Mouse (Mus musculus) heart, embryonic 14.5 days (tissue): ENCODE results near the gene Tbc1d10a. TPM values are rescaled to one million over a fixed set of nuclear protein-coding genes. Genes with fewer than 3 reads are reported as not detected.
A peak's percentile ranks its signal among the peaks of the same experiment; 100 is the strongest.

ENCODE experiments used
- ATAC-seq: fragments of 200-750 bp; cut with Nextera tagmentation; 2 replicates; pipeline ENCODE4 v1.8.0; 2017; ENCODE audit warnings: low read depth, moderate TSS enrichment; ENCODE audit not compliant: insufficient number of reproducible peaks, insufficient read depth, low FRiP score
- H3K27ac ChIP-seq, 2 experiments: fragments of 200-500 bp in 1 of 2; fragments of 300-500 bp in 1 of 2; sonication (generic) in 1 of 2; replicated peaks in 1 of 2; 2 replicates each; pipeline ENCODE4 v1.5.1; 2012 to 2014; ENCODE audit warnings: low read depth in 2 of 2, low read length in 2 of 2, control low read depth in 1 of 2, mild to moderate bottlenecking in 1 of 2, mixed read lengths in 1 of 2; ENCODE audit not compliant: control insufficient read depth in 1 of 2, insufficient read depth in 1 of 2
- H3K27me3 ChIP-seq: fragments of 300-500 bp; sonication (generic); 2 replicates; pipeline ENCODE4 v1.6.1; 2014; ENCODE audit warnings: mild to moderate bottlenecking, low read length, control low read depth; ENCODE audit not compliant: control insufficient read depth, insufficient read depth
- H3K36me3 ChIP-seq: fragments of 300-500 bp; sonication (generic); 2 replicates; pipeline ENCODE4 v1.6.1; 2014; ENCODE audit warnings: mild to moderate bottlenecking, control low read depth, low read length, mixed read lengths; ENCODE audit not compliant: control insufficient read depth, insufficient read depth
- H3K4me1 ChIP-seq, 2 experiments: fragments of 200-500 bp in 1 of 2; fragments of 300-500 bp in 1 of 2; sonication (generic) in 1 of 2; 2 replicates each; pipeline ENCODE4 v1.6.1; 2012 to 2014; ENCODE audit warnings: low read length in 2 of 2, control low read depth in 1 of 2, mixed read lengths in 1 of 2; ENCODE audit not compliant: control insufficient read depth in 2 of 2, insufficient read depth in 2 of 2
- H3K4me2 ChIP-seq: fragments of 300-500 bp; sonication (generic); 2 replicates; pipeline ENCODE4 v1.6.1; 2014; ENCODE audit warnings: mild to moderate bottlenecking, low read length
- H3K4me3 ChIP-seq, 2 experiments: fragments of 200-500 bp in 1 of 2; fragments of 300-500 bp in 1 of 2; sonication (generic) in 1 of 2; 2 replicates each; pipeline ENCODE4 v1.5.1; 2012 to 2014; ENCODE audit warnings: low read length in 2 of 2, mild to moderate bottlenecking in 2 of 2, control low read depth in 1 of 2, low read depth in 1 of 2, moderate library complexity in 1 of 2; ENCODE audit not compliant: control insufficient read depth in 1 of 2, insufficient read depth in 1 of 2
- H3K9ac ChIP-seq: fragments of 300-500 bp; sonication (generic); 2 replicates; pipeline ENCODE4 v1.6.1; 2014; ENCODE audit warnings: mild to moderate bottlenecking, low read length
- H3K9me3 ChIP-seq: fragments of 300-500 bp; sonication (generic); 2 replicates; pipeline ENCODE4 v1.6.1; 2016; ENCODE audit warnings: low read length, control low read depth; ENCODE audit not compliant: control insufficient read depth
- WGBS: fragments of 180-500 bp; shearing (Covaris S2); extraction: QIAGEN DNeasy Blood & Tissue Kit; methylation state at CpG from one replicate; pipeline ENCODE4 v1.1.7; 2014; 5-methylcytosine and 5-hydroxymethylcytosine counted together
- polyA plus RNA-seq: library from polyadenylated mRNA; unstranded; fragments of >200 nt; fragmentation: Nextera tagmentation; extraction: Ambion mirVana; gene quantifications from 2 replicates; pipeline ENCODE4 v1.2.1, GENCODE M21; 2014

Gene Tbc1d10a
- polyA plus RNA-seq, 1 experiment from 2014 or later = 10.0 TPM

GRCm38 (mm10) chr11:4148120-4148519, 38.5 kb upstream of the Tbc1d10a start:
- H3K27me3 ChIP-seq = no peaks in the 10 kb centered on the region
- no peak for ATAC-seq
- peaks cover 27% of the 10 kb centered on the region for H3K36me3 ChIP-seq
- WGBS = 70% methylated on average over 5 of the region's 5 CpGs
- H3K9ac ChIP-seq = no peak overlapping the region
- H3K4me3 ChIP-seq = no peak overlapping the region
- H3K9me3 ChIP-seq = no peaks in the 10 kb centered on the region
- no peak overlapping the region for H3K27ac ChIP-seq
- peaks cover 0 to 2% of the 10 kb centered on the region in 2 experiments; a peak in 1 of 4 replicates for H3K4me1 ChIP-seq
- no peak overlapping the region for H3K4me2 ChIP-seq

- Histone ChIP-seq H3K9ac (no peak overlapping the region), H3K27ac (no peak overlapping the region), H3K36me3 (peaks cover 22% of the 10 kb centered on the region), H3K9me3 (no peaks in the 10 kb centered on the region), H3K4me3 (no peak overlapping the region), H3K4me2 (no peak overlapping the region), H3K27me3 (no peaks in the 10 kb centered on the region), H3K4me1 (peaks cover 0 to 2% of the 10 kb centered on the region in 2 experiments; a peak in 1 of 4 replicates)
- WGBS = 83% methylated on average over 9 of the region's 9 CpGs
- ATAC-seq = no peak
Measured at GRCm38 (mm10) chr11:4148536-4149156, 37.9 kb upstream of the Tbc1d10a start.

GRCm38 (mm10) chr11:4149886-4150285, 36.7 kb upstream of the Tbc1d10a start:
- Histone ChIP-seq H3K4me1 (peaks cover 0 to 2% of the 10 kb centered on the region in 2 experiments; a peak in 1 of 4 replicates), H3K27ac (no peak overlapping the region), H3K27me3 (no peaks in the 10 kb centered on the region), H3K36me3 (peaks cover 14% of the 10 kb centered on the region; the same call in 1 of the 2 replicates), H3K9me3 (no peaks in the 10 kb centered on the region), H3K9ac (no peak overlapping the region), H3K4me2 (no peak overlapping the region), H3K4me3 (no peak overlapping the region)
- no peak for ATAC-seq
- 84% methylated on average over 6 of the region's 6 CpGs for WGBS

- Histone ChIP-seq H3K4me3 (no peak overlapping the region), H3K9me3 (no peaks in the 10 kb centered on the region), H3K27ac (no peak overlapping the region), H3K4me2 (no peak overlapping the region), H3K27me3 (no peaks in the 10 kb centered on the region), H3K9ac (no peak overlapping the region), H3K36me3 (0 out of 2 replicates have a peak, but pooled peaks cover 5% of the 10 kb centered on the region), H3K4me1 (0 out of 4 replicates have a peak, but pooled peaks cover 0 to 5% of the 10 kb centered on the region in 2 experiments)
- ATAC-seq = no peak
- 81% methylated on average over 7 of the region's 7 CpGs for WGBS
Measured at GRCm38 (mm10) chr11:4153694-4154093, 32.9 kb upstream of the Tbc1d10a start.

GRCm38 (mm10) chr11:4155641-4156040, 30.9 kb upstream of the Tbc1d10a start:
- Histone ChIP-seq H3K9ac (no peak overlapping the region), H3K9me3 (no peaks in the 10 kb centered on the region), H3K4me2 (no peak overlapping the region), H3K4me3 (no peak overlapping the region), H3K27ac (no peak overlapping the region), H3K36me3 (0 out of 2 replicates have a peak, but pooled peaks cover 3% of the 10 kb centered on the region), H3K4me1 (peaks cover 0 to 9% of the 10 kb centered on the region in 2 experiments; a peak in 1 of 4 replicates), H3K27me3 (no peaks in the 10 kb centered on the region)
- no peak for ATAC-seq
- WGBS = 52% methylated on average over 5 of the region's 5 CpGs

- no peak for ATAC-seq
- Histone ChIP-seq H3K4me1 (peaks cover 0 to 28% of the 10 kb centered on the region in 2 experiments; a peak in 2 of 4 replicates), H3K9ac (no peak overlapping the region), H3K36me3 (peaks cover 28% of the 10 kb centered on the region), H3K4me2 (no peak overlapping the region), H3K4me3 (no peak overlapping the region), H3K27me3 (no peaks in the 10 kb centered on the region), H3K9me3 (no peaks in the 10 kb centered on the region), H3K27ac (no peak overlapping the region)
- WGBS = 58% methylated on average over 3 of the region's 3 CpGs
Measured at GRCm38 (mm10) chr11:4158676-4159075, 27.9 kb upstream of the Tbc1d10a start.

- H3K9ac ChIP-seq = peak within 1 kb of the TSS; percentile 82
- H3K4me1 ChIP-seq = peaks cover 0 to 36% of the 10 kb centered on the region in 2 experiments; a peak in 2 of 4 replicates
- peak within 1 kb of the TSS; percentile 74 to 91 for H3K4me3 ChIP-seq
- 2% methylated on average over 54 of the region's 54 CpGs for WGBS
- H3K36me3 ChIP-seq = peaks cover 42% of the 10 kb centered on the region
- H3K27ac ChIP-seq = peak within 1 kb of the TSS; percentile 83 to 94
- no peaks in the 10 kb centered on the region for H3K27me3 ChIP-seq
- H3K4me2 ChIP-seq = peak within 1 kb of the TSS; percentile 91
- H3K9me3 ChIP-seq = no peaks in the 10 kb centered on the region
- peak; percentile 95 for ATAC-seq
Measured at GRCm38 (mm10) chr11:4159808-4160708, 26.5 kb upstream of the Tbc1d10a start, which contains the start of the genes Ccdc157 and Sf3a1. Gene Ccdc157 (minus strand): TSS chr11:4160293. Gene Sf3a1 (plus strand): TSS chr11:4160350.
